Mouse (Mus musculus) left cerebral cortex, postnatal 10 days (tissue): ENCODE measurements around the gene Zswim7. TPM values are rescaled to one million over a fixed set of nuclear protein-coding genes. Genes with fewer than 3 reads are reported as not detected.
"Not testable (repeated sequence)": the region's sequence is repeated elsewhere in the genome, so short reads cannot be mapped to it uniquely, and the experiment has no call there.

Source experiments
- DNase-seq, 2 experiments: peaks; one replicate each; pipeline ENCODE4 v3.0.0; 2021 to 2022; ENCODE audit warnings: low spot score in 2 of 2, mixed read lengths in 1 of 2; ENCODE audit errors: extremely low spot score in 1 of 2
- intact Hi-C: fragments of 180-260 bp; cut with DNase I; formaldehyde crosslinking; loops from one replicate; pipeline ENCODE4 v1.15.1; 2025
- total RNA-seq, 2 experiments: library from RNA; stranded (reverse); gene quantifications; 2 replicates each; pipeline ENCODE4 v1.2.3; 2021

Gene Zswim7
- total RNA-seq, result 10 to 100 TPM; 15.7 to 16.8 TPM

DNA sequence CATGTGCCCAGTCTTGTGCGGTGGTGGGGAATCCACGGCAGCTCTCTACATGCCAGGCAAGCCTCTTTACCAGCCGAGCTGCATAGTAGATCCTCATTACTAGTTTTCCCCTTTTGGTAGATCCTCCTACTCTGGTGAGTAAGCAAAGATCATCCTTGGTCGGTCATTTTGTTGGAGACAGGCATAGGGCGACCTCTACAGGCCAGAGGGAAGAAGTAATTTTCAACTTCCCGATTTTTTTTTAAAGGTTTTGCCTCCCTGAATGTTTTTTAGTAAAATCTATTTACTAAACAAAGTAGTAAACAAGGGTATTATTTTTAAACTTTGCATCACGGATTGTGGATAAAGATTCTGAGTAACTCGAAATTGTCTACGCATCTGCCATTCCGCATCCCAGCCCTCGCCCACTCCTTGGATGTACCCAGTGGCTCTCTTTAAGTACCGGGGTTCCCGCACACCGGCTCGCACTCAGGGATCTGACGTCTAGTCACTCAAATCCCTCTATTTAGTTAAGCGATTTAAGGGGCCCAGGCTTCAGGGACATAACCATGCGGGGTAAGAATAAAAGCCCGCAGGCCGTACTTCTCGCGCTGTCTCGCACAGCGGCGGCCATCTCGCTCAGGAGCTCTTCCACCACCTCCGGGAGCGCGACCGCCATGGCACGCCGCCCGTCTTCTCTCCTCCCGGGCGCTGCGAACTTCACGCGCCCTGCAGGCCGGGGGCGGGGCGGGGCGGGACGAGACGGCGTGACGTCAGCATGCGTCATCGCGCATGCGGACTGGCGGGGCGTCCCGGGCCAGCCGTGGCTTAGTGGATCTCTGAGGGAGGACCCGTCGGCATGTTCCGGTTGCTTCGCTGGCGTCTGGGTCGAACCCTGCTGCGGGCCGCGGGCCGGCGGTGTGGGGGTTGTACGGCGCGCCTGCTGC lies at the start of gene Zswim7, which contains the start of gene Ttc19:
Gene Zswim7 (minus strand): TSS at position 701 of the 926 bp plus-strand sequence.
Gene Ttc19 (plus strand): TSS at position 799 of the 926 bp plus-strand sequence.
- DNase-seq, result peak; percentile 87 to 96
- intact Hi-C loops, result loop anchor here (2.0 to 5.0 kb wide), 2 partner anchors 232 to 334 kb away; no protein-coding TSS in a partner anchor

GRCm38 (mm10) chr11:62323659-62324058 lies 42.5 kb upstream of the Zswim7 start:
- DNase-seq, result no peak
- intact Hi-C loops, result no loop called here

DNA sequence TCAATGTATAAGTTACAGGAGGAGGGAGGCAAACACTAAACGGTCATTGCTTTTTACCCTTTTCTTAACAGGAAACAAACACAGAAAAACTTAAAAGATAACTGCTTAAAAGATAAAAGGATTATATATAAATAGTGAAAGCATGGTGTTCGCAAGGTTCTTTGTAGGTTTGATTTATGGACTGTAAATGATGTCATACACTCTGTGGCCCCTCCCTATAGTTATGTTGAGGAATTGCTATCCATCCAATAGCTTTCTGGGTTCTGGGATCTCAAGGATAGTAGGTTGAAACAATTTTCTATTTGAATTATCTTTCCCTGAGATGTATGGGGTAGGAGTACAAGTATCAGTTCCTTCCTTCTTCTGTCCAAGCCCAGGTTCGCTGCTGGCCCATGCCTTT lies 38.9 kb upstream of the Zswim7 start:
- intact Hi-C loops, result no loop called here
- no peak for DNase-seq

- peak; percentile 30 to 34 for DNase-seq
Observed at GRCm38 (mm10) chr11:62317746-62318145, 36.6 kb upstream of the Zswim7 start.

GRCm38 (mm10) chr11:62314984-62315383 lies 33.8 kb upstream of the Zswim7 start:
- intact Hi-C loops, result no loop called here
- DNase-seq, result no peak

More at GRCm38 (mm10) chr11:62317746-62318145, 36.6 kb upstream of the Zswim7 start:
- intact Hi-C loops, result no loop called here

DNA sequence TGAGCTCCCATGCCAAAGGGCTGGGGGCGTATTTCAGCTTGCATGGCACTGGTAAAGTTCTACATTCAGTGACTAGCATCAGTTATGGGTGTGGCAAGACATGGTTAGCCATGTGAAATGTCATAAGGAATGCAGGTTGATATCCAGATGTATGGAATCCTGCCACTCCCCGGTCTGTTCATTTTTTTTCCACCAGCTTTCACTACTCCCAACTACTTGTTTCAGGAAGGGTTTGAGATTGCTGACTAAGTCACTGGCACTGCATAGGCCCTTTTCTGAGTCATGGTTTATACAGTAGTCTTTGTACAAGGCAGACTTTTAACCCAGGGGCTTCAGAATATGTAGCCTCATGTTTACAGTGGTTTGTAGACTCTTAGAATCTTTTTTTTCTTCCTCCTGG lies 28.1 kb upstream of the Zswim7 start:
- intact Hi-C loops, result no loop called here
- no peak for DNase-seq

DNA sequence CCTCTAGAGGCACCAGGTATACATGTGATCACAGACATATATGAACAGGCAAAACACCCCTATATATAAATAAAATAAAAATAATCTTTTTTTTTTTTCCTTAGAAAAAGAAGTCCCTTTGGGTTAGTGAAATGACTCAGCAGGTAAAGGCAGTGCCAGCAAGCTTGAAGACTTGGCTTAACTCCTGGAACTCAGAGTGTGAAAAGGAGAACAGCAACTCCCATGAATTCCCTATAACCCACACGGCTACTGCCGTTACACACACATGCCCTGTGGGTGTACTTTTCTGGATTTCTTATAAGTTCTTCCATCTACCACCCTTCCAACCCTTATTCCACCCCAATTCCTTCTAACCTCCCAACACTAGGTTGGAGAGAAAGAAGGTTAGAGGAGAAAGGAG lies 24.7 kb upstream of the Zswim7 start:
- intact Hi-C loops, result no loop called here
- no peak for DNase-seq

DNA sequence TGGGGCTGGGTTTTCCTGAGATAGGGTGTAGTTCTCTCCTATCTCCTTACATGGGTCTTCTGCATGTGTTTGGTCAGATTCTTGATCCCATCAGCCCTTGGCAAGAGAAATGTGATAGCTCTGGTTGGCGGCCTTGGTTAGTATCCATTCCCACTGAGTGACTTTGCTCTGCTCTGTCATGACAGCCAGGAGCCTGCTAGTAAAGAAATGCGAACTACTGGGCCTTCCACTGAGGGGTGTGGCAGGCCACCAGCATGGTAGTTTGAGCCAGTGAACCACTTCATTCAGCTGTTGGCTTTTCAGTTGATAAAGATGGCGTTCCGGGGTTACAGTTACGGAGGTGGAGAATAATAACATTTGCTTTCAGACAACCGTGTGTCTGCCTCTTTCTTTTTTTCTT lies 17.7 kb upstream of the Zswim7 start:
- intact Hi-C loops, result no loop called here
- no peak for DNase-seq

GRCm38 (mm10) chr11:62294121-62294520 lies 12.9 kb upstream of the Zswim7 start:
- DNase-seq, result no peak
- intact Hi-C loops, result no loop called here

DNA sequence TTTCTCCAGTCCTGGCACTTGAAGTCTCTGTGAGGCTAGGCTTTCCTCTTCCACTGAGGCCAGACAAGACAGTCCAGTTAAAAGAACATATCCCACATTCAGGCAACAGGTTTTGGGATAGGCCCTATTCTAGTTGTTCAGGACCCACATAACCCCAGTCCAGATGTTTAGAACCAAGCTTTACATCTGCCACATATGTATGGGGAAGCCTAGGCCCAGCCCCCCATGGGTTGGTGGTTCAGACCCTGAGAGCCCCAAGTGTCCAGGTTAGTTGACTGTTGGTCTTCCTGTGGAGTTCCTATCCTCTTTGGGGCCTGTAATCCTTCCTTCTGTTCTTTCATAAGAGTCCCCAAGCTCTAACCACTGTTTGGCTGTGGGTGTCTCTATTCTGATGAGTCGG lies 6.5 kb upstream of the Zswim7 start:
- intact Hi-C loops, result no loop called here
- no peak for DNase-seq

DNA sequence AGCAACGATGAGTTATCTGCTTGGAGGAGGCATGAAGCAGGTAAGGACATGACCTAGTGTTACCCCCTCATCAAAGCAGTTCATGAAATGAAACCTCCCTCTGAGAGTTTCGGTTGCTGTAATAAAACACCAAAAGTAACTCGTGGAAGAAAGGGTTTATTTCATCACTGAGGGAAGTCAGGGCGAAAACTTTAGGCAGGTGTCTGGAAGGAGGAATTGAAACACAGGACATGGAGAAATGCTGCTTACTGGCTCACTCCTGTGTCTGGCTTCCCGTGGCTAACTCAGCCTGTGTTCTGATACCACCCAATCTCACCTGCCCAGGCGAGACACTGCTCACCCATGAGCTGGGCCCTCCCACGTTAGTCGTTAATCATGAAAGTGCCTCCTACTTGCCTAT lies 3.8 kb upstream of the Zswim7 start:
- intact Hi-C loops, result no loop called here
- DNase-seq, result no peak

- not testable (repeated sequence) for DNase-seq
- intact Hi-C loops, result loop anchor here (5.0 kb wide), 1 partner anchor 337 kb away; no protein-coding TSS in a partner anchor
Observed at GRCm38 (mm10) chr11:62284020-62284419, 2.8 kb upstream of the Zswim7 start.

- intact Hi-C loops, result loop anchor here (2.0 to 5.0 kb wide), 2 partner anchors 233 to 334 kb away; no protein-coding TSS in a partner anchor
- DNase-seq, result peak; percentile 11 to 78
Observed at GRCm38 (mm10) chr11:62281601-62281997, 424 bp upstream of the Zswim7 start.

DNA sequence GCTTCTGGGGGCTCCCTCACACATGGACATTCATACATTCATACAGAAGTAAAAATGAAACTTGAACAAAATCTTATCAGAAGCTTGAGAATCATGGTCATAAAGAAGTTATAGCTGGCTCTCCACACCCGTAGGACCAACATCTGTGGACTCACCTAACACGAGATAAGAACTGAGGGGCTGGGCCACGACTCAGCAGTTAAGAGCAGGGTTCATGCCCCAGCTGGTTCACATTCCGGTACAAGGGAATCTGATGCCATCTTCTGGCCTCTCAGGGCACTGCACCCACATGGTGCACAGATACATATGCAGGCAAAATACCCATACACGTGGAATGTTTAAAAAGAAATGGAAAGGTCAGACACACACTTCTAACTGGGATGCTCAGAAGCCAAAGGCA lies 3.1 kb downstream of the Zswim7 start:
- intact Hi-C loops, result loop anchor here (2.0 kb wide), 1 partner anchor 149 kb away; no protein-coding TSS in a partner anchor
- DNase-seq, result peak; percentile 59 to 71

- no peak for DNase-seq
- intact Hi-C loops, result no loop called here
Observed at GRCm38 (mm10) chr11:62277086-62277485, 4.1 kb downstream of the Zswim7 start.

GRCm38 (mm10) chr11:62270851-62271250 lies 10.3 kb downstream of the Zswim7 start:
- intact Hi-C loops, result no loop called here
- DNase-seq, result no peak

- intact Hi-C loops, result no loop called here
- DNase-seq, result no peak
Observed at GRCm38 (mm10) chr11:62269097-62269496, 12.1 kb downstream of the Zswim7 start.

GRCm38 (mm10) chr11:62268381-62268780 lies 12.8 kb downstream of the Zswim7 start:
- intact Hi-C loops, result no loop called here
- no peak for DNase-seq

DNA sequence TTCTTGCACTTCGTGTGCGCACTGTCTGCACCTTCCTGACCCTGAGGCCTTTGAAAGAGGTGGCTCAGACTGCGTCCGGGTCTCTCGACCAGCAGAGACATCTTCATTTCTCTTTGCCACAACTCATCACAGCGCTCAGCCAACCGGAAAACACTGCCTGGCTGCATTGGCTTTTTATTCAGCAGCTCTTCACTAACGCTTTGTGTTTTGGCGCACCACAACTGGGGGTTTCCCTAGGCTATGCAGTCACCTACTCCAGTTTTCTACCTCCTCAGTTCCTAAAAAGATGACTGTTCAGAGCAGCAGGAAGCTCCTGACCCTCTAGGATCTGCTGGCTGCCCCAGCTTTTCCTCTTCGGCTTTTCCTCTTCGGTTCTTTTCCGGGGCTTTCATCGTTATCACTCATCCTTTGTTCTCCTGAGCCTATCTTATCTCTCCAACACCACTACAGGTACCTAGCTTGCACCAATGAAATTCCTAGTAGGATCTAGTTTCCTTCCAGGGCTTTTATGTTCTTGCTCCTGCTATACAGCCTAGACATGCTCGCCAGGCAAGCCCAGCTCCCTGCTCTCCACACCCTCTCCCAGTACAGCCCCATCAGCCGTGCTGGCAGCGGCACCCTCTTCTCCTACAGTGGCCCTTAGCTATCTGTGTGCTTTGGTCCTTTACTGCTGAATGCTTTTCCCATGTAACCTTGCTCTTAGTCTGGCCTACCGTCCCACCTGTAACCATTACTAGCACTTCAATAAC lies 14.5 kb downstream of the Zswim7 start:
- no peak for DNase-seq
- intact Hi-C loops, result no loop called here
